In the genomic region with DNA sequence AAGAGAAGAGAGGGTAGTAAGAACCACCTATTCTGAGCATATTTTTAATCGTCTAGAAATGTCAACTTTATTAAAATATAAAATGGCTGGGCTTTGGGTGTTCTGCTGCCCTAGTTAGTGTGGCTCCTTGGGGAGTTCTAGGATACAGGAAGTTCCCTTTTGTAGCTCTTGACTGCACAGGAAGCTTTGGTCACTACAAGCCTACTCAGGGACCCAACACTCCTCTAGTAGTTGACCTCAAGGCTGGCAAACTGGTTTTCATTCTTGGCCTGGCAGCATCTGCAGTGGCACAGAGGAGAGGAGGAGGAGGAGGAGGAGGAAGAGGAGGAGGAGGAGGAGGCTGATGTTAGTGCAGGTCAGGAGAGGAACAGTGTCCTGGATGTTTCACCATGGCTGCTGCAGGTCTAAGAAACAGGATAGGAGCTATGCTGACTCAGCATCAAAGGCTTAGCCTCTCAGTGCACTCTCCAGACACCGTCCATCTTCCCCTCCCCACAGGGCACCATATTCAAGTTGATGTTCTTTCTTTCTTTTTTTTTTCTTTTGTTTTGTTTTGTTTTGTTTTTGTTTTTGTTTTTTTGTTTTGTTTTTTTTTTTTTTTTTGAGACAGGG, we compare ENCODE assay signal across 21 mouse cellular contexts. TPM values are rescaled to one million over a fixed set of nuclear protein-coding genes. Genes with fewer than 3 reads are reported as not detected.
DNase-seq lines count a peak whose midpoint lies in the region; ATAC-seq and TF ChIP-seq lines count a peak whose summit lies in the region.
"Had no signal": no experiment of that assay in that cellular context is flagged by ENCODE, and none has a peak within 500 bp of the region (broad histone marks: within the 10 kb centered on the region; RNA-seq: fewer than 3 reads in every experiment).

No protein-coding gene starts in this region.

- no peak for ATAC-seq in midbrain, embryonic 11.5 days (ENCODE audit: low FRiP score)
- ATAC-seq in midbrain, embryonic 15.5 days (replicated peaks), result no peak
- ATAC-seq in stomach, postnatal 0 days (ENCODE audit: low FRiP score, low TSS enrichment), result no peak
- ATAC-seq: forebrain, embryonic 13.5 days; hindbrain, embryonic 16.5 days; inflammation-experienced regulatory T-cells, adult 6 months had no signal

- no peak overlapping the region for H3K27ac ChIP-seq in midbrain, embryonic 11.5 days (ENCODE audit: low read depth, low read length)
- no peak overlapping the region for H3K27ac ChIP-seq in midbrain, embryonic 15.5 days
- no peak overlapping the region for H3K27ac ChIP-seq in MEL (ENCODE audit: control insufficient read depth, low read depth, low read length)
- no peak overlapping the region for H3K27ac ChIP-seq in stomach, postnatal 0 days (replicated peaks)
- H3K27ac ChIP-seq: forebrain, embryonic 13.5 days; hindbrain, embryonic 12.5 days had no signal

- intact Hi-C loops in left cerebral cortex, postnatal 25 days (cut with DNase I), result no loop called here

- H3K36me3 ChIP-seq in midbrain, embryonic 11.5 days (ENCODE audit: control insufficient read depth, insufficient read depth, low read length), result no peaks in the 10 kb centered on the region
- no peaks in the 10 kb centered on the region for H3K36me3 ChIP-seq in midbrain, embryonic 15.5 days (replicated peaks)
- H3K36me3 ChIP-seq in MEL (ENCODE audit: control insufficient read depth in 1 of 2, insufficient read depth in 2 of 2, low read length in 2 of 2), result no peaks in the 10 kb centered on the region
- no peaks in the 10 kb centered on the region for H3K36me3 ChIP-seq in stomach, postnatal 0 days (ENCODE audit: control insufficient read depth, insufficient read depth, low read length)
- H3K36me3 ChIP-seq: embryonic facial prominence, embryonic 10.5 days; G1E; hindbrain, embryonic 12.5 days had no signal

- WGBS in midbrain, embryonic 11.5 days, result 78% methylated on average over 2 of the region's 2 CpGs
- WGBS in midbrain, embryonic 15.5 days, result 89% methylated on average over 2 of the region's 2 CpGs
- WGBS in stomach, postnatal 0 days, result 86% methylated on average over 2 of the region's 2 CpGs

- no peaks in the 10 kb centered on the region for H3K9me3 ChIP-seq in midbrain, embryonic 11.5 days (ENCODE audit: control insufficient read depth, low read length)
- no peaks in the 10 kb centered on the region for H3K9me3 ChIP-seq in midbrain, embryonic 15.5 days
- no peaks in the 10 kb centered on the region for H3K9me3 ChIP-seq in MEL (replicated peaks; ENCODE audit: insufficient read depth, low read length)
- H3K9me3 ChIP-seq in stomach, postnatal 0 days (ENCODE audit: control insufficient read depth, low read length), result no peaks in the 10 kb centered on the region
- H3K9me3 ChIP-seq: embryonic facial prominence, embryonic 10.5 days; forebrain, embryonic 13.5 days; G1E; hindbrain, embryonic 12.5 days had no signal

- TF ChIP-seq RAD21 in MEL (IDR thresholded peaks at IDR 0.05; ENCODE audit: low read depth, low read length), result no peak

- no peak overlapping the region for H3K4me2 ChIP-seq in midbrain, embryonic 11.5 days
- H3K4me2 ChIP-seq in midbrain, embryonic 15.5 days, result no peak overlapping the region
- H3K4me2 ChIP-seq in stomach, postnatal 0 days (replicated peaks; ENCODE audit: low read depth), result no peak overlapping the region
- H3K4me2 ChIP-seq: forebrain, embryonic 13.5 days; hindbrain, embryonic 12.5 days had no signal

- no peak for TF ChIP-seq EP300 in MEL (IDR thresholded peaks at IDR 0.05; ENCODE audit: low read depth in 1 of 2, low read length in 2 of 2)
- TF ChIP-seq EP300 in stomach, postnatal 0 days (optimal IDR thresholded peaks at IDR 0.05), result no peak

- DNase-seq in heart, adult 11 months, result peak; percentile 85
- DNase-seq in heart, adult 18-20 months, result no peak
- DNase-seq in midbrain, embryonic 11.5 days (ENCODE audit: low spot score, missing footprints), result peak; percentile 47
- no peak for DNase-seq in MEL (ENCODE audit: low read depth, low spot score)
- peak; percentile 9 for DNase-seq in stomach, postnatal 0 days (ENCODE audit: low spot score)
- no peak for DNase-seq in left cerebral cortex, postnatal 25 days (ENCODE audit: low spot score in 2 of 2)
- DNase-seq in kidney, adult 11 months, result no peak
- DNase-seq: cerebellum, adult 2 months; cerebellum, postnatal 10 days; forebrain, postnatal 0 days; gastrocnemius, postnatal 36 days had no signal

- no peaks in the 10 kb centered on the region for H3K27me3 ChIP-seq in midbrain, embryonic 11.5 days (ENCODE audit: control insufficient read depth, insufficient read depth, low read length)
- no peaks in the 10 kb centered on the region for H3K27me3 ChIP-seq in midbrain, embryonic 15.5 days (replicated peaks)
- no peaks in the 10 kb centered on the region for H3K27me3 ChIP-seq in MEL (ENCODE audit: control insufficient read depth in 1 of 2, insufficient read depth in 2 of 2, low read length in 2 of 2)
- H3K27me3 ChIP-seq in stomach, postnatal 0 days (ENCODE audit: control insufficient read depth, insufficient read depth, low read length), result no peaks in the 10 kb centered on the region
- H3K27me3 ChIP-seq: forebrain, embryonic 13.5 days; hindbrain, embryonic 12.5 days had no signal

- no peaks in the 10 kb centered on the region for H3K79me2 ChIP-seq in MEL (ENCODE audit: control insufficient read depth, insufficient read depth, low read length, poor library complexity)

- H3K4me1 ChIP-seq in midbrain, embryonic 11.5 days (ENCODE audit: control insufficient read depth, insufficient read depth, low read length), result no peaks in the 10 kb centered on the region
- H3K4me1 ChIP-seq in midbrain, embryonic 15.5 days, result no peaks in the 10 kb centered on the region
- no peaks in the 10 kb centered on the region for H3K4me1 ChIP-seq in MEL (ENCODE audit: control insufficient read depth in 1 of 2, insufficient read depth in 2 of 2, low read length in 2 of 2)
- H3K4me1 ChIP-seq in stomach, postnatal 0 days (replicated peaks; ENCODE audit: control insufficient read depth, insufficient read depth), result no peaks in the 10 kb centered on the region
- H3K4me1 ChIP-seq: hindbrain, embryonic 12.5 days had no signal

- TF ChIP-seq CTCF in MEL (IDR thresholded peaks at IDR 0.05 in 2 of 3, conservative IDR thresholded peaks at IDR 0.05 in 1 of 3; ENCODE audit: control insufficient read depth in 1 of 3, insufficient read depth in 1 of 3, low read depth in 2 of 3, low read length in 3 of 3, poor library complexity in 1 of 3, severe bottlenecking in 1 of 3), result no peak
- no peak for TF ChIP-seq CTCF in stomach, postnatal 0 days (IDR thresholded peaks at IDR 0.05; ENCODE audit: low read depth)

- H3K4me3 ChIP-seq in midbrain, embryonic 11.5 days (ENCODE audit: low read depth, low read length), result no peak overlapping the region
- no peak overlapping the region for H3K4me3 ChIP-seq in midbrain, embryonic 15.5 days
- no peak overlapping the region for H3K4me3 ChIP-seq in MEL (ENCODE audit: control insufficient read depth in 1 of 2, insufficient read depth in 1 of 2, low read depth in 2 of 2, low read length in 2 of 2)
- H3K4me3 ChIP-seq in stomach, postnatal 0 days (ENCODE audit: low read depth, low read length), result no peak overlapping the region
- H3K4me3 ChIP-seq: embryonic facial prominence, embryonic 10.5 days; forebrain, embryonic 13.5 days; hindbrain, embryonic 12.5 days had no signal

- no peak for TF ChIP-seq POLR2A in MEL (IDR thresholded peaks at IDR 0.05; ENCODE audit: control insufficient read depth in 1 of 2, insufficient read depth in 1 of 2, low read depth in 1 of 2, low read length in 2 of 2, poor library complexity in 1 of 2)

- H3K9ac ChIP-seq in midbrain, embryonic 11.5 days (ENCODE audit: low read length), result no peak overlapping the region
- H3K9ac ChIP-seq in midbrain, embryonic 15.5 days, result no peak overlapping the region
- no peak overlapping the region for H3K9ac ChIP-seq in MEL (ENCODE audit: control insufficient read depth, low read depth, low read length, poor library complexity, severe bottlenecking)
- no peak overlapping the region for H3K9ac ChIP-seq in stomach, postnatal 0 days (ENCODE audit: low read length)
- H3K9ac ChIP-seq: forebrain, embryonic 13.5 days; forebrain, postnatal 0 days; hindbrain, embryonic 12.5 days had no signal

TF ChIP-seq in MEL, 35 proteins besides CTCF, POLR2A, EP300 and RAD21:
- TF ChIP-seq MAFK (IDR thresholded peaks at IDR 0.05; ENCODE audit: borderline replicate concordance, low read depth, low read length) (peak; percentile 64; the same call in 1 of the 2 replicates), JUND (IDR thresholded peaks at IDR 0.05; ENCODE audit: low read depth, low read length) (no peak)

RNA-seq across cellular contexts. Expression of a gene that starts 38.9 kb away (rescaled TPM):
- not detected for total RNA-seq in heart, adult 18-20 months (2021)
- 0.12 and 0.18 TPM in 2 replicates for polyA plus RNA-seq in midbrain, embryonic 11.5 days (2014; fragmentation: Nextera tagmentation; extraction: Ambion mirVana)
- polyA plus RNA-seq in midbrain, embryonic 15.5 days (2015; fragmentation: Nextera tagmentation; extraction: Ambion mirVana), result 0.09 TPM in 1 of 2 replicates, not detected in the other
- total RNA-seq in MEL (2012; rRNA removed), result not detected in 2 replicates
- polyA plus RNA-seq in MEL (2012; ENCODE audit: insufficient read depth in 1 of 2, insufficient read length in 2 of 2, low read depth in 1 of 2, low replicate concordance in 2 of 2, missing spikeins in 1 of 2), result not detected
- not detected in 2 replicates for polyA plus RNA-seq in stomach, postnatal 0 days (2015; fragmentation: Nextera tagmentation; extraction: Ambion mirVana)
- total RNA-seq in left cerebral cortex, postnatal 25 days (2021), result not detected
- total RNA-seq: gastrocnemius, adult 18-20 months; gastrocnemius, postnatal 36 days had no signal
- polyA plus RNA-seq: embryonic facial prominence, embryonic 14.5 days; forebrain, postnatal 0 days; G1E; heart, embryonic 14.5 days; hindbrain, embryonic 16.5 days; inflammation-experienced regulatory T-cells, adult 6 months had no signal

Comparison
In these comparisons a context has a peak if more than half of its experiments do, and no peak if none do; other contexts are left out.
1. DNase-seq: peak in heart, adult 11 months (single experiment), midbrain, embryonic 11.5 days (single experiment) and stomach, postnatal 0 days (single experiment); none in heart, adult 18-20 months (0 of 2), MEL (single experiment), left cerebral cortex, postnatal 25 days (0 of 2) and kidney, adult 11 months (single experiment).